Mouse (Mus musculus) stomach, embryonic 16.5 days (tissue): ENCODE results near the gene Zfp93. TPM values are rescaled to one million over a fixed set of nuclear protein-coding genes. Genes with fewer than 3 reads are reported as not detected.

Source experiments
- ATAC-seq: fragments of 200-750 bp; cut with Nextera tagmentation; 2 replicates; pipeline ENCODE4 v1.8.0; 2017; ENCODE audit warnings: moderate number of reproducible peaks, moderate TSS enrichment; ENCODE audit not compliant: insufficient read depth, low FRiP score
- H3K27ac ChIP-seq: fragments of 300-500 bp; sonication (generic); 2 replicates; pipeline ENCODE4 v1.5.1; 2014; ENCODE audit warnings: low read length
- H3K27me3 ChIP-seq: fragments of 300-500 bp; sonication (generic); 2 replicates; pipeline ENCODE4 v1.6.1; 2014; ENCODE audit warnings: low read length, control low read depth, mixed read lengths; ENCODE audit not compliant: control insufficient read depth, insufficient read depth
- H3K36me3 ChIP-seq: fragments of 300-500 bp; sonication (generic); 2 replicates; pipeline ENCODE4 v1.6.1; 2014; ENCODE audit warnings: low read length; ENCODE audit not compliant: control insufficient read depth, insufficient read depth
- H3K4me1 ChIP-seq: fragments of 300-500 bp; sonication (generic); 2 replicates; pipeline ENCODE4 v1.6.1; 2014; ENCODE audit warnings: low read length, control low read depth, mixed read lengths; ENCODE audit not compliant: control insufficient read depth, insufficient read depth
- H3K4me2 ChIP-seq: fragments of 300-500 bp; sonication (generic); 2 replicates; pipeline ENCODE4 v1.6.1; 2014; ENCODE audit warnings: low read depth, low read length, mixed read lengths
- H3K4me3 ChIP-seq: fragments of 300-500 bp; sonication (generic); replicated peaks from 2 replicates; pipeline ENCODE4 v1.5.1; 2014; ENCODE audit warnings: mild to moderate bottlenecking, low read length
- H3K9ac ChIP-seq: fragments of 300-500 bp; sonication (generic); 2 replicates; pipeline ENCODE4 v1.6.1; 2014; ENCODE audit warnings: low read length
- H3K9me3 ChIP-seq: fragments of 300-500 bp; sonication (generic); replicated peaks from 2 replicates; pipeline ENCODE4 v1.6.1; 2016; ENCODE audit warnings: low read length, control low read depth; ENCODE audit not compliant: control insufficient read depth
- WGBS: fragments of 180-500 bp; shearing (Covaris S2); extraction: QIAGEN DNeasy Blood & Tissue Kit; methylation state at CpG from one replicate; pipeline ENCODE4 v1.1.7; 2014; 5-methylcytosine and 5-hydroxymethylcytosine counted together
- polyA plus RNA-seq: library from polyadenylated mRNA; unstranded; fragments of >200 nt; fragmentation: Nextera tagmentation; extraction: Ambion mirVana; gene quantifications from 2 replicates; pipeline ENCODE4 v1.2.1, GENCODE M21; 2015

Zfp93 gene
- polyA plus RNA-seq, 1 experiment from 2014 or later: 7.6 TPM

- no peak overlapping the region for H3K27ac ChIP-seq
- no peaks in the 10 kb centered on the region for H3K9me3 ChIP-seq
- H3K4me2 ChIP-seq: peak overlapping the region; percentile 87; the same call in 1 of the 2 replicates
- H3K27me3 ChIP-seq: no peaks in the 10 kb centered on the region
- 0 out of 2 replicates have a peak, but pooled peaks cover 8% of the 10 kb centered on the region for H3K4me1 ChIP-seq
- H3K4me3 ChIP-seq: no peak overlapping the region
- 92% methylated on average over 15 of the region's 15 CpGs for WGBS
- no peak for ATAC-seq
- H3K9ac ChIP-seq: no peak overlapping the region
- peaks cover 31% of the 10 kb centered on the region for H3K36me3 ChIP-seq
These were observed 27.3 kb downstream of the Zfp93 start for GRCm38 (mm10) chr7:24297361-24298095.

DNA sequence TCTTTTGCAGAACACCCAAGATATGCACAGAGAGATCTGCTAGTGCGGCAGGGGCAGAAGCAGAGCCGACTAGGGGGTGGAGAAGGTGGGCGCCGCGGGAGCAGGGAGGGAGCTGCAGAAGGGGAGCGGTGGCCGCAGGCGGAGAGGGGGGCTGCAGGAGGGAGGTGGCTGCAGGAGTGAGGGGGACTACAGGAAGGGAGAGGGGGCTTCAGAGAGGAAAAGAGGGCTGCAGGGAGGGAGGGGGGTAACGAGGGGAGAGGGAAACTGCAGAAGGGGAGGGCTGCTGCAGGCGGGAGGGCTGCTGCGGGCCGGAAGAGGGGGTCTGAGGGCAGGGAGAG lies 28.4 kb downstream of the Zfp93 start:
- peak overlapping the region; percentile 87 for H3K4me2 ChIP-seq
- H3K27me3 ChIP-seq: no peaks in the 10 kb centered on the region
- no peak for ATAC-seq
- H3K4me3 ChIP-seq: peak overlapping the region; percentile 81
- H3K27ac ChIP-seq: peak overlapping the region; percentile 94
- peaks cover 33% of the 10 kb centered on the region for H3K36me3 ChIP-seq
- peak overlapping the region; percentile 88 for H3K9ac ChIP-seq
- 0 out of 2 replicates have a peak, but pooled peaks cover 8% of the 10 kb centered on the region for H3K4me1 ChIP-seq
- H3K9me3 ChIP-seq: no peaks in the 10 kb centered on the region
- under 1% methylated on average over 12 of the region's 12 CpGs for whole genome bisulfite sequencing

GRCm38 (mm10) chr7:24298973-24299708 lies 28.9 kb downstream of the Zfp93 start:
- WGBS: under 1% methylated on average over 46 of the region's 47 CpGs
- no peaks in the 10 kb centered on the region for H3K9me3 ChIP-seq
- H3K4me1 ChIP-seq: 0 out of 2 replicates have a peak, but pooled peaks cover 8% of the 10 kb centered on the region
- peak overlapping the region; percentile 87 for H3K4me2 ChIP-seq
- peak overlapping the region; percentile 81 for H3K4me3 ChIP-seq
- peak overlapping the region; percentile 94 for H3K27ac ChIP-seq
- ATAC-seq: peak; percentile 87
- H3K36me3 ChIP-seq: peaks cover 31% of the 10 kb centered on the region
- H3K27me3 ChIP-seq: no peaks in the 10 kb centered on the region
- H3K9ac ChIP-seq: peak overlapping the region; percentile 88

- Histone ChIP-seq H3K9ac (peak overlapping the region; percentile 64), H3K9me3 (no peaks in the 10 kb centered on the region), H3K4me3 (peak overlapping the region; percentile 81), H3K27me3 (no peaks in the 10 kb centered on the region), H3K4me1 (0 out of 2 replicates have a peak, but pooled peaks cover 8% of the 10 kb centered on the region), H3K36me3 (peaks cover 24% of the 10 kb centered on the region), H3K27ac (peak overlapping the region; percentile 69), H3K4me2 (peak overlapping the region; percentile 87)
- ATAC-seq: 0 out of 2 replicates have a peak, but pooled peaks have one; percentile 10
- WGBS: 2% methylated on average over 18 of the region's 18 CpGs
These were observed 29.7 kb downstream of the Zfp93 start for GRCm38 (mm10) chr7:24299823-24300481.

- 3% methylated on average over 13 of the region's 13 CpGs for WGBS
- peak within 1 kb of the TSS; percentile 81 for H3K4me3 ChIP-seq
- no peaks in the 10 kb centered on the region for H3K9me3 ChIP-seq
- peak within 1 kb of the TSS; percentile 87 for H3K4me2 ChIP-seq
- peaks cover 17% of the 10 kb centered on the region for H3K36me3 ChIP-seq
- no peaks in the 10 kb centered on the region for H3K27me3 ChIP-seq
- H3K27ac ChIP-seq: peak within 1 kb of the TSS; percentile 69; the same call in 1 of the 2 replicates
- peak within 1 kb of the TSS; percentile 64 for H3K9ac ChIP-seq
- ATAC-seq: peak; percentile 83
- H3K4me1 ChIP-seq: 0 out of 2 replicates have a peak, but pooled peaks cover 8% of the 10 kb centered on the region
These were observed 30.6 kb downstream of the Zfp93 start, which contains the start of gene Zfp61 for GRCm38 (mm10) chr7:24300771-24301282. Gene Zfp61, minus strand, starts transcription at chr7:24301232.

DNA sequence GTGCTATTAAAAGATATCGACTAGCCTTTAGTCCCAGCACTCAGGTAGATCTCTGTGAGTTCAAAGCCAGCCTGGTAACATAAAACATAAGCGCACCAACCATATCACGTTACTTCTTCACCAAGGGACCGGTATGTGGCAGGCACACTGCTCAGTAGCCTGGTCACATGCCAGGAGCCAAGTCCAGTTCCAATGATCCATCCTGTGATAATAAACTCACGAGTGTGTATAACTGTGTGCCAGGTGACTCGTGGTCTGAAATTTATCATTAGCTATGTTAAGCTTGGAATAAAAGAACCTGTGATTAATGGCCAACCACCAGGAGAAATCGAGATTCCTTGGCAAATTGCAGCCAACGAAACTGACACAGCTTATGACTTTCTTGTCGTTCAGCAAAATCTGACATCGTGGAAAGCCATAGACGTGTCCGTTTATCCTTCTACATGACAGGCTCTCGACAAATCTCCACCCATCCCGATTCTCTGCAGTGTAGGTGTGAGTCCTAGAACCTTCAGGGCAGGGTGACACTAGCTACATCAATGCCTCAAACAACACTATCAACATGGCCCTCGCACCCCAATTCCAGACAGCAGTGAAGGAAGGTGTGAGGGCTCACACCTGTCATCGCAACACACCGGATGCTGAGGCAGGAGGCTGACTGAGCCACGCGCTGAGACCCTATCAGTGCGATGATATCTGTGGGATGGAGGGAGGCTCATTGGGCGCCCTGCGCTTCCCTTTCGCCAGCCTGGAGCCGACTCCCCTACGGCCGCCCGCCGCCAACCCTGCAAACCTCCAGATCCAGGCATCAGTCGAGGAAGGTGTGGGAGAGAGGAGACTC lies 45.7 kb downstream of the Zfp93 start:
- H3K36me3 ChIP-seq: no peaks in the 10 kb centered on the region
- H3K4me1 ChIP-seq: peaks cover 4% of the 10 kb centered on the region; the same call in 1 of the 2 replicates
- no peaks in the 10 kb centered on the region for H3K9me3 ChIP-seq
- H3K4me2 ChIP-seq: peak overlapping the region; percentile 82
- H3K4me3 ChIP-seq: peak overlapping the region; percentile 74
- H3K27me3 ChIP-seq: no peaks in the 10 kb centered on the region
- H3K9ac ChIP-seq: peak overlapping the region; percentile 84
- 22% methylated on average over 29 of the region's 29 CpGs for WGBS
- ATAC-seq: no peak; the same call in 1 of the 2 replicates
- peak overlapping the region; percentile 67 for H3K27ac ChIP-seq

- Histone ChIP-seq H3K27ac (peak within 1 kb of the TSS; percentile 88), H3K27me3 (no peaks in the 10 kb centered on the region), H3K4me2 (peak within 1 kb of the TSS; percentile 82), H3K4me1 (peaks cover 4% of the 10 kb centered on the region; the same call in 1 of the 2 replicates), H3K9ac (peak within 1 kb of the TSS; percentile 84), H3K9me3 (no peaks in the 10 kb centered on the region), H3K36me3 (no peaks in the 10 kb centered on the region), H3K4me3 (peak within 1 kb of the TSS; percentile 74)
- under 1% methylated on average over 33 of the region's 33 CpGs for WGBS
- ATAC-seq: peak; percentile 95
These were observed 46.4 kb downstream of the Zfp93 start, which contains the start of gene Zfp94 for GRCm38 (mm10) chr7:24316567-24317092. Gene Zfp94, minus strand, starts transcription at chr7:24316666.

DNA sequence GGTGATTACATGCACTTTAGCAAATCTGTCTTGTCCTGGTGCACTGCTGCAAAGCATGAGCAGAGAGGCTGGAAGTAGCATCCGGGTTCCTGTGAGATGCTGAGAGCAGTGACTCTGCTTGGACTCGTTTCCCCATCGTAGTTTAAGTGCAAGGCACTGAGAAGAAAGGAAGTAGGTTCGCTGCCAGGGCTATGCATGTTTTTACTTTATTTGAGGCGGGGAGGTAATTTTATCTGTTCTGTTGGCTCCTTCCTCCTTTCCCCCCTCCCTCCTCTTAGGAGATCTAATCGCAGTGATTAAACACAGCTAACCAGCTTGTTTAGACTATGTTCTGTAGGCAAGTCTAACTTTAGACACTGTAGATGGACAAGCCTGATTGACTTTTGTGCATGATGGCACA lies 48.7 kb downstream of the Zfp93 start:
- WGBS: 50% methylated on average over 6 of the region's 6 CpGs
- Histone ChIP-seq H3K9ac (no peak overlapping the region), H3K27me3 (no peaks in the 10 kb centered on the region), H3K36me3 (no peaks in the 10 kb centered on the region), H3K4me2 (no peak overlapping the region), H3K9me3 (peaks cover 2% of the 10 kb centered on the region; the same call in 1 of the 2 replicates), H3K4me1 (peaks cover 4% of the 10 kb centered on the region; the same call in 1 of the 2 replicates), H3K27ac (no peak overlapping the region), H3K4me3 (no peak overlapping the region)
- ATAC-seq: no peak
